Mouse (Mus musculus) brown adipose tissue, adult 24 weeks (tissue): ENCODE results near the gene Mtx1. TPM values are rescaled to one million over a fixed set of nuclear protein-coding genes. Genes with fewer than 3 reads are reported as not detected.
"Not testable (repeated sequence)": the region's sequence is repeated elsewhere in the genome, so short reads cannot be mapped to it uniquely, and the experiment has no call there.

ENCODE experiments used
- H3K27ac ChIP-seq: fragments of 200-500 bp; replicated peaks from 2 replicates; pipeline ENCODE4 v1.5.1; 2012; ENCODE audit warnings: low read depth, mild to moderate bottlenecking, low read length
- H3K4me1 ChIP-seq: fragments of 200-500 bp; 2 replicates; pipeline ENCODE4 v1.6.1; 2012; ENCODE audit warnings: low read length, mixed read lengths; ENCODE audit not compliant: control insufficient read depth, insufficient read depth, insufficient read length
- H3K4me3 ChIP-seq: fragments of 200-500 bp; 2 replicates; pipeline ENCODE4 v1.5.1; 2012; ENCODE audit warnings: low read depth, mild to moderate bottlenecking, low read length, moderate library complexity; ENCODE audit not compliant: insufficient read depth
- polyA plus RNA-seq: library from polyadenylated mRNA; stranded (reverse); fragments of >200 nt; gene quantifications from 2 replicates; pipeline ENCODE4 v1.2.4, GENCODE M21; 2012; ENCODE audit not compliant: missing spikeins, insufficient read depth, insufficient read length

The Mtx1 gene
- polyA plus RNA-seq, 1 experiment: 115 TPM

GRCm38 (mm10) chr3:89174844-89175243 is 52.0 kb downstream of the Mtx1 start:
- H3K4me1 ChIP-seq: 0 out of 2 replicates have a peak, but pooled peaks cover 5% of the 10 kb centered on the region
- H3K4me3 ChIP-seq: no peak overlapping the region
- H3K27ac ChIP-seq: no peak overlapping the region

- Histone ChIP-seq H3K27ac (no peak overlapping the region), H3K4me3 (no peak overlapping the region), H3K4me1 (peaks cover 8% of the 10 kb centered on the region)
Measured at GRCm38 (mm10) chr3:89166945-89167344, 59.9 kb downstream of the Mtx1 start.

- H3K27ac ChIP-seq: peak overlapping the region; percentile 87
- peaks cover 8% of the 10 kb centered on the region for H3K4me1 ChIP-seq
- H3K4me3 ChIP-seq: peak overlapping the region; percentile 97
Measured at GRCm38 (mm10) chr3:89165268-89165870, 61.5 kb downstream of the Mtx1 start.

- H3K4me3 ChIP-seq: peak within 1 kb of the TSS; percentile 97
- H3K27ac ChIP-seq: peak within 1 kb of the TSS; percentile 87
- peaks cover 8% of the 10 kb centered on the region for H3K4me1 ChIP-seq
Measured at GRCm38 (mm10) chr3:89164506-89165267, 62.2 kb downstream of the Mtx1 start, which contains the start of gene Clk2. TSS of gene Clk2 (plus strand) at chr3:89164795.

GRCm38 (mm10) chr3:89163643-89164245 is 63.1 kb downstream of the Mtx1 start:
- H3K27ac ChIP-seq: no peak overlapping the region
- peaks cover 8% of the 10 kb centered on the region for H3K4me1 ChIP-seq
- H3K4me3 ChIP-seq: peak overlapping the region; percentile 74; the same call in 1 of the 2 replicates

- H3K4me3 ChIP-seq: no peak overlapping the region
- H3K27ac ChIP-seq: no peak overlapping the region
- H3K4me1 ChIP-seq: peaks cover 8% of the 10 kb centered on the region
Measured at GRCm38 (mm10) chr3:89163123-89163522, 63.8 kb downstream of the Mtx1 start.

GRCm38 (mm10) chr3:89161786-89162185 is 65.1 kb downstream of the Mtx1 start:
- peaks cover 8% of the 10 kb centered on the region for H3K4me1 ChIP-seq
- no peak overlapping the region for H3K27ac ChIP-seq
- no peak overlapping the region for H3K4me3 ChIP-seq

- not testable (repeated sequence) for H3K27ac ChIP-seq, H3K4me3 ChIP-seq, H3K4me1 ChIP-seq
Measured at GRCm38 (mm10) chr3:89161207-89161606, 65.7 kb downstream of the Mtx1 start.

- Histone ChIP-seq H3K27ac (no peak within 1 kb of the TSS), H3K4me3 (peak within 1 kb of the TSS; percentile 60), H3K4me1 (no peaks in the 10 kb centered on the region)
Measured at GRCm38 (mm10) chr3:89159616-89160344, 67.1 kb downstream of the Mtx1 start, which contains the start of gene Hcn3. TSS of gene Hcn3 (minus strand) at chr3:89160196.

GRCm38 (mm10) chr3:89159211-89159610 is 67.7 kb downstream of the Mtx1 start:
- Histone ChIP-seq H3K4me3 (peak overlapping the region; percentile 60), H3K4me1 (no peaks in the 10 kb centered on the region), H3K27ac (no peak overlapping the region)

Other genes starting within 250 kb of the Mtx1 start
- 9.4 and 16.7 TPM in 2 replicates for gene Rusc1, start 133.8 kb downstream of the Mtx1 start, polyA plus RNA-seq
- gene Gm43738, start 126.0 kb downstream of the Mtx1 start, polyA plus RNA-seq: not detected in 2 replicates
- gene Fdps, start 125.1 kb downstream of the Mtx1 start, polyA plus RNA-seq: 127 and 135 TPM in 2 replicates
- gene Pklr, start 90.9 kb downstream of the Mtx1 start, polyA plus RNA-seq: not detected in 2 replicates
- gene Hcn3, start 66.9 kb downstream of the Mtx1 start, polyA plus RNA-seq: not detected in 2 replicates
- gene Clk2, start 62.3 kb downstream of the Mtx1 start, polyA plus RNA-seq: 14.3 TPM in 2 replicates
- gene Scamp3, start 49.6 kb downstream of the Mtx1 start, polyA plus RNA-seq: 39.4 and 48.7 TPM in 2 replicates
- gene Fam189b, start 43.9 kb downstream of the Mtx1 start, polyA plus RNA-seq: 1.3 and 2.0 TPM in 2 replicates
- 18.2 and 25.1 TPM in 2 replicates for gene Gba, start 24.2 kb downstream of the Mtx1 start, polyA plus RNA-seq
- gene Thbs3, start 11.9 kb downstream of the Mtx1 start, polyA plus RNA-seq: 5.6 and 8.9 TPM in 2 replicates
- 0.75 and 0.83 TPM in 2 replicates for gene Muc1, start 2.0 kb upstream of the Mtx1 start, polyA plus RNA-seq
- 57.6 and 64.8 TPM in 2 replicates for gene Krtcap2, start 18.9 kb upstream of the Mtx1 start, polyA plus RNA-seq
- not detected in 2 replicates for gene Trim46, start 19.2 kb upstream of the Mtx1 start, polyA plus RNA-seq
- 125 and 130 TPM in 2 replicates for gene Dpm3, start 32.3 kb upstream of the Mtx1 start, polyA plus RNA-seq
- 28.3 and 33.1 TPM in 2 replicates for gene Slc50a1, start 43.5 kb upstream of the Mtx1 start, polyA plus RNA-seq
- 5.6 and 6.3 TPM in 2 replicates for gene Efna1, start 54.1 kb upstream of the Mtx1 start, polyA plus RNA-seq
- gene Efna3, start 95.9 kb upstream of the Mtx1 start, polyA plus RNA-seq: 0.44 TPM in 1 of 2 replicates, not detected in the other
- 1.3 TPM in 1 of 2 replicates, not detected in the other for gene Efna4, start 110.9 kb upstream of the Mtx1 start, polyA plus RNA-seq
- 28.5 and 31.3 TPM in 2 replicates for gene Adam15, start 122.9 kb upstream of the Mtx1 start, polyA plus RNA-seq
- 1.2 and 1.6 TPM in 2 replicates for gene Dcst2, start 134.9 kb upstream of the Mtx1 start, polyA plus RNA-seq
- gene Dcst1, start 138.2 kb upstream of the Mtx1 start, polyA plus RNA-seq: 0.75 TPM in 1 of 2 replicates, not detected in the other
- 93.2 and 121 TPM in 2 replicates for gene Zbtb7b, start 167.7 kb upstream of the Mtx1 start, polyA plus RNA-seq
- 1.3 TPM in 1 of 2 replicates, not detected in the other for gene Lenep, start 175.7 kb upstream of the Mtx1 start, polyA plus RNA-seq
- gene Flad1, start 184.8 kb upstream of the Mtx1 start, polyA plus RNA-seq: 33.4 and 60.7 TPM in 2 replicates
- gene Cks1b, start 191.3 kb upstream of the Mtx1 start, polyA plus RNA-seq: 5.9 and 10.9 TPM in 2 replicates
- gene Shc1, start 191.4 kb upstream of the Mtx1 start, polyA plus RNA-seq: 36.0 and 37.2 TPM in 2 replicates
- 4.6 and 13.0 TPM in 2 replicates for gene Pygo2, start 203.1 kb upstream of the Mtx1 start, polyA plus RNA-seq
- 18.9 and 25.8 TPM in 2 replicates for gene Pbxip1, start 209.6 kb upstream of the Mtx1 start, polyA plus RNA-seq
- 191 and 194 TPM in 2 replicates for gene Pmvk, start 227.5 kb upstream of the Mtx1 start, polyA plus RNA-seq